Mouse (Mus musculus): Measurements from ENCODE around the gene Grb7. TPM values are rescaled to one million over a fixed set of nuclear protein-coding genes. Genes with fewer than 3 reads are reported as not detected.

The Grb7 gene
- polyA plus RNA-seq, 1 experiment from 2014 or later: 0.82 TPM

DNA sequence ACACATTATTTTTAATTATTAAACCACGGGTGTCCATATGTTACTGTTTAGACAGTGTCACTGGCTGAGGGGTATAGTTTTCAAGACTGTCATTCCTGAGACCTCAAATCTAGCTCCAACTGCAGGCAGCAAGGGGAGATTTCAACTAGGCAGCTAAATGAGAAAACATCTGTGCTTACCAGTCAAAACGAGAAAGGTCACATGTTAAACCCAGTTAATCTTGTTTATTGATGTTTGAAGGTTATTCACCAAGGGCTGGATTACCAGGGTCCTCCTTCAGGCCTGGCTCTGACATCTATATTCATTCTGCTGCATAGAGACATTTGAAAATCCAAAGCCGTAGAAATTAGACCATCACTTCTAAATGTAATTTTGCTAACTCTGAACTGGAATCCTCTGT lies 58.7 kb downstream of the Grb7 start:
- ATAC-seq: no peak
- Histone ChIP-seq H3K27ac (ENCODE audit: low read length) (no peak overlapping the region), H3K27me3 (ENCODE audit: control insufficient read depth, insufficient read depth, low read depth, low read length) (no peaks in the 10 kb centered on the region), H3K4me2 (ENCODE audit: low read length) (no peak overlapping the region), H3K36me3 (ENCODE audit: control insufficient read depth, insufficient read depth, low read length) (no peaks in the 10 kb centered on the region), H3K9ac (ENCODE audit: low read depth, low read length) (no peak overlapping the region), H3K4me3 (ENCODE audit: low read depth, low read length) (no peak overlapping the region), H3K4me1 (ENCODE audit: control insufficient read depth, insufficient read depth, low read length) (no peaks in the 10 kb centered on the region), H3K9me3 (replicated peaks; ENCODE audit: control insufficient read depth, low read length, poor library complexity, severe bottlenecking) (no peaks in the 10 kb centered on the region)
- WGBS: 66% methylated on average over 3 of the region's 3 CpGs

Other genes with a start within 250 kb of the Grb7 start
- gene Cdk12, start 243.3 kb upstream of the Grb7 start, polyA plus RNA-seq (2015; fragmentation: Nextera tagmentation; extraction: Ambion mirVana): 6.9 and 8.3 TPM in 2 replicates
- 4.5 and 5.6 TPM in 2 replicates for gene Neurod2, start 116.7 kb upstream of the Grb7 start, polyA plus RNA-seq (2015; fragmentation: Nextera tagmentation; extraction: Ambion mirVana)
- gene Ppp1r1b, start 98.0 kb upstream of the Grb7 start, polyA plus RNA-seq (2015; fragmentation: Nextera tagmentation; extraction: Ambion mirVana): 2.4 and 2.9 TPM in 2 replicates
- 32.9 and 37.0 TPM in 2 replicates for gene Stard3, start 88.0 kb upstream of the Grb7 start, polyA plus RNA-seq (2015; fragmentation: Nextera tagmentation; extraction: Ambion mirVana)
- gene Tcap, start 62.6 kb upstream of the Grb7 start, polyA plus RNA-seq (2015; fragmentation: Nextera tagmentation; extraction: Ambion mirVana): 0.22 TPM in 1 of 2 replicates, not detected in the other
- 1.5 and 1.7 TPM in 2 replicates for gene Pnmt, start 59.9 kb upstream of the Grb7 start, polyA plus RNA-seq (2015; fragmentation: Nextera tagmentation; extraction: Ambion mirVana)
- 7.4 and 8.6 TPM in 2 replicates for gene Pgap3, start 45.9 kb upstream of the Grb7 start, polyA plus RNA-seq (2015; fragmentation: Nextera tagmentation; extraction: Ambion mirVana)
- 5.2 and 5.7 TPM in 2 replicates for gene Erbb2, start 33.9 kb upstream of the Grb7 start, polyA plus RNA-seq (2015; fragmentation: Nextera tagmentation; extraction: Ambion mirVana)
- 252 TPM in 2 replicates for gene Mien1, start 7.4 kb upstream of the Grb7 start, polyA plus RNA-seq (2015; fragmentation: Nextera tagmentation; extraction: Ambion mirVana)
- not detected in 2 replicates for gene Ikzf3, start 99.6 kb downstream of the Grb7 start, polyA plus RNA-seq (2015; fragmentation: Nextera tagmentation; extraction: Ambion mirVana)
- 0.15 TPM in 1 of 2 replicates, not detected in the other for gene Zpbp2, start 104.7 kb downstream of the Grb7 start, polyA plus RNA-seq (2015; fragmentation: Nextera tagmentation; extraction: Ambion mirVana)
- gene Ormdl3, start 141.0 kb downstream of the Grb7 start, polyA plus RNA-seq (2015; fragmentation: Nextera tagmentation; extraction: Ambion mirVana): 119 and 121 TPM in 2 replicates
- not detected in 2 replicates for gene Lrrc3c, start 151.9 kb downstream of the Grb7 start, polyA plus RNA-seq (2015; fragmentation: Nextera tagmentation; extraction: Ambion mirVana)
- 0.18 and 0.65 TPM in 2 replicates for gene Gm12355, start 179.3 kb downstream of the Grb7 start, polyA plus RNA-seq (2015; fragmentation: Nextera tagmentation; extraction: Ambion mirVana)
- gene Gsdma3, start 180.0 kb downstream of the Grb7 start, polyA plus RNA-seq (2015; fragmentation: Nextera tagmentation; extraction: Ambion mirVana): not detected in 2 replicates
- not detected in 2 replicates for gene Gsdma2, start 200.4 kb downstream of the Grb7 start, polyA plus RNA-seq (2015; fragmentation: Nextera tagmentation; extraction: Ambion mirVana)
- gene Gsdma, start 218.0 kb downstream of the Grb7 start, polyA plus RNA-seq (2015; fragmentation: Nextera tagmentation; extraction: Ambion mirVana): not detected in 2 replicates
- gene Psmd3, start 236.2 kb downstream of the Grb7 start, polyA plus RNA-seq (2015; fragmentation: Nextera tagmentation; extraction: Ambion mirVana): 175 and 182 TPM in 2 replicates